Mouse (Mus musculus) stomach, postnatal 0 days (tissue): ENCODE measurements at regions not wholly inside any gene's neighbourhood (a gene's known extent, or its start where the extent isn't known, plus 50 kb on each side); places are given as distances from the start of the nearest gene placed in this dataset.

Experiments used
- ATAC-seq: fragments of 200-750 bp; cut with Nextera tagmentation; 2 replicates; pipeline ENCODE4 v1.8.0; 2017; ENCODE audit not compliant: low FRiP score, low TSS enrichment
- DNase-seq: peaks from one replicate; pipeline ENCODE4 v3.0.0-alpha.2; 2016; ENCODE audit warnings: low spot score
- H3K27ac ChIP-seq: fragments of 300-500 bp; sonication (generic); replicated peaks from 2 replicates; pipeline ENCODE4 v1.5.1; 2014; ENCODE audit warnings: mild to moderate bottlenecking, control low read depth
- H3K27me3 ChIP-seq: fragments of 300-500 bp; sonication (generic); 2 replicates; pipeline ENCODE4 v1.6.1; 2014; ENCODE audit warnings: low read length; ENCODE audit not compliant: control insufficient read depth, insufficient read depth
- H3K36me3 ChIP-seq: fragments of 300-500 bp; sonication (generic); 2 replicates; pipeline ENCODE4 v1.6.1; 2014; ENCODE audit warnings: low read length, mixed read lengths; ENCODE audit not compliant: control insufficient read depth, insufficient read depth
- H3K4me1 ChIP-seq: fragments of 300-500 bp; sonication (generic); replicated peaks from 2 replicates; pipeline ENCODE4 v1.6.1; 2014; ENCODE audit warnings: antibody characterized with exemption; ENCODE audit not compliant: control insufficient read depth, insufficient read depth
- H3K4me2 ChIP-seq: fragments of 300-500 bp; sonication (generic); replicated peaks from 2 replicates; pipeline ENCODE4 v1.6.1; 2014; ENCODE audit warnings: low read depth, mild to moderate bottlenecking, control low read depth, moderate library complexity
- H3K4me3 ChIP-seq: fragments of 300-500 bp; sonication (generic); 2 replicates; pipeline ENCODE4 v1.5.1; 2014; ENCODE audit warnings: low read depth, low read length, control low read depth
- H3K9ac ChIP-seq: fragments of 300-500 bp; sonication (generic); 2 replicates; pipeline ENCODE4 v1.6.1; 2014; ENCODE audit warnings: mild to moderate bottlenecking, low read length, control low read depth, mixed read lengths
- H3K9me3 ChIP-seq: fragments of 300-500 bp; sonication (generic); 2 replicates; pipeline ENCODE4 v1.6.1; 2016; ENCODE audit warnings: low read length; ENCODE audit not compliant: control insufficient read depth
- CTCF ChIP-seq: IDR thresholded peaks from 2 replicates; pipeline ENCODE4 v1.5.1; 2016; ENCODE audit warnings: antibody characterized with exemption, low read depth, mild to moderate bottlenecking, moderate library complexity
- EP300 ChIP-seq: optimal IDR thresholded peaks from 2 replicates; pipeline ENCODE3; 2016; ENCODE audit warnings: antibody characterized with exemption
- WGBS: fragments of 180-500 bp; shearing (Covaris S2); extraction: QIAGEN DNeasy Blood & Tissue Kit; methylation state at CpG from one replicate; pipeline ENCODE4 v1.1.7; 2014; 5-methylcytosine and 5-hydroxymethylcytosine counted together

DNA sequence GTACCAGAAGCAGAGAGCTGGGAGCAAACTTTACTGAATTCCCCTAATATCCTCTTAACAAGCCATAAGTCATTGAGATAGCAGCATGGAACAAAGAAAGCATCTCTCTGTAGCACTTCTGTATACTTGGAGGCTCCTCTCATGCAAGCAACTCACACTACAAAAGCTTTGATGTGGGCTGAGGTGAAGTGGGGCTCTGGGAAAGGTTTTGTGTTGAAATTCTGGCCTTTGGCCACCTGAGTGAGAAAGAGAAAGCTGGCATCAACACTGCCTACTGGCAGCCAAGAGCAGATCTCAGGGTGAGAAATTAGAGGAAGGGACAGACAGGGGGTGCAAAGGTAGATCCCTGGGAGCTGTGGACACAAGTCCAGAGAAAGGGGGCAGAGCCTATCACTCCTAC, 477.0 kb upstream of the 2610301B20Rik start:
- DNase-seq (no peak), ATAC-seq (no peak)
- Histone ChIP-seq H3K4me2 (no peak overlapping the region), H3K4me1 (no peaks in the 10 kb centered on the region), H3K9me3 (no peaks in the 10 kb centered on the region), H3K27me3 (no peaks in the 10 kb centered on the region), H3K27ac (no peak overlapping the region), H3K36me3 (no peaks in the 10 kb centered on the region), H3K4me3 (no peak overlapping the region), H3K9ac (no peak overlapping the region)
- TF ChIP-seq CTCF (no peak), EP300 (no peak)

DNA sequence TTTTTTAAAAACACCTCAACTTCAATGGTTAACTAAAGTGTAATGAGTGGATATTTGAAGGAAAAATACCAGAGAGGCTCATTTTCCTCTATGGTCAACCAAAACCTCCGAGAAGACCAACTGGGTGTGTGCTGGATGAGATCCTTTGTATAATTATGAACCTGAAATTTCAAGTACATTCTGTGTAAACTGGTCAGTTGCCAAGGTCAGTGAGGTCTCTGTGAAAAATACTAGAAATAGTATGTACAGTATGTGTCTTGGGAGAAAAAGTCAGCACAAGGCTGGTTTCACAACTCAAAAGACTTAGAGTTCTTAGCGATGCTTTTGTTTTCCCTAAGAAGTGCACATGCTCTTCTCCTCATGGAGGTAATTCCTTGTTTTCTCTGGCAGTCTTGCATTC, 476.2 kb upstream of the 2610301B20Rik start:
- Histone ChIP-seq H3K4me2 (no peak overlapping the region), H3K27ac (no peak overlapping the region), H3K4me3 (no peak overlapping the region), H3K36me3 (no peaks in the 10 kb centered on the region), H3K4me1 (no peaks in the 10 kb centered on the region), H3K9me3 (no peaks in the 10 kb centered on the region), H3K27me3 (no peaks in the 10 kb centered on the region), H3K9ac (no peak overlapping the region)
- WGBS = 82% methylated on average over 2 of the region's 2 CpGs
- no peak for ATAC-seq
- TF ChIP-seq CTCF = no peak
- no peak for TF ChIP-seq EP300
- DNase-seq = no peak

DNA sequence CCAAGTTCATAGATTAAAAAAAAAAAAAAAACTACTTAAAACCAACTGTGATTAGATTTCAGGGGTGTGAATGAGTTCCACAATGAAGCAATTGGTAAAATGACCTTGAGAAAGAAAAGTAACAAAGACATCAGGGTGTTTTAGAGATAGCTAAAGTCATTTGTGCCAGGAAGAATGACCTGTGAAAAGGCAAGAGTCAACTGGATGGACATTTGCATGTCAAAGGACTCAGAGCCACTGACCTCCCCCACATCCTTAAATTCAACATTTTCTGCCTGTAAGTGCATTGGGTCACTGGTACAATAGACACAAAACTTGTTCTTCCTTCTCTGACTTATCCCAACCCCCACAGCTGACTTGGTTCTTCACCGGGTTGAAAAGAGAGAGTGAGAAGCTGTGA, 474.6 kb upstream of the 2610301B20Rik start:
- DNase-seq (no peak), ATAC-seq (no peak)
- Histone ChIP-seq H3K36me3 (no peaks in the 10 kb centered on the region), H3K4me2 (no peak overlapping the region), H3K9ac (no peak overlapping the region), H3K9me3 (no peaks in the 10 kb centered on the region), H3K4me3 (no peak overlapping the region), H3K4me1 (no peaks in the 10 kb centered on the region), H3K27ac (no peak overlapping the region), H3K27me3 (no peaks in the 10 kb centered on the region)
- WGBS = 48% methylated on average over 1 of the region's 1 CpGs
- no peak for TF ChIP-seq CTCF
- no peak for TF ChIP-seq EP300

DNA sequence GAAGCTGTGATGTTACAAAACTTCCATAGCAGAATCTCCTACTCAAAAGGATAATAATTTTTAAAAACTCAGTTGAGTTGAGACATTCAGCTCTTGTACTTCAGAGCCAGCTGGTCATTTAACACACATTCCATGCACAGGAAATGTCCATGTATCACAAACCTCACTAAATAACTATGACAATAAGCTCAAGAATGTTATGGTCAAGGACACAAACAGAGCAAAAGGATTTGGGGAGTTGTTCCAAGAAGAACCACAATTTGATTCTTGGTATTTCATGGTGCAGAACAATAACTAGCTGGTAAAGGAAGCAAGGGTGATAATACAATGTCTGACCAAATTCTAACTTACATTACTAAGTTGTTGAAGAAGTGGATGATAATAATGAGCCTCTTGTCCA, 471.4 kb upstream of the 2610301B20Rik start:
- TF ChIP-seq CTCF (no peak), EP300 (no peak)
- Histone ChIP-seq H3K27ac (no peak overlapping the region), H3K4me1 (no peaks in the 10 kb centered on the region), H3K4me3 (no peak overlapping the region), H3K9ac (no peak overlapping the region), H3K27me3 (no peaks in the 10 kb centered on the region), H3K4me2 (no peak overlapping the region), H3K36me3 (no peaks in the 10 kb centered on the region), H3K9me3 (no peaks in the 10 kb centered on the region)
- no peak for ATAC-seq
- no peak for DNase-seq

DNA sequence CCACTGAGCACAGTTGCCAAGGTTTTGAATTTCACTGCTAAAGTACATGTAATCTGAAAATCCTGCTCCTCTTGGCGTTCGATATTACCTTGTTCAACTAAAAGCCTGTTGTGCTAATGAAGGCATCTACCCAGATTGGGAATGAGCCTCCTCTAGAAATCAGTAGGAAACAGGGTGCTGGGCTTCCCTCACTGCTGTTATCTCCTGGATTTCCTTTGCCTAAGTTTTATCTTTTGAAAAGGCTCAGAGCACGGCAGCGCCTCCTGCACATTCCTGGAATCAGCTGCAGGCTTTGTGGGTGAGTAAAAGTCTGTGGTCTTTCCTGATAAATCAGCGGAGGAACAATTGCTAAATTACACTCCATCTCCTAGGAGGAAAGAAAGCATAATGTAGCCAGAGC, 469.9 kb upstream of the 2610301B20Rik start:
- Histone ChIP-seq H3K4me2 (no peak overlapping the region), H3K27me3 (no peaks in the 10 kb centered on the region), H3K27ac (no peak overlapping the region), H3K4me1 (no peaks in the 10 kb centered on the region), H3K9ac (no peak overlapping the region), H3K4me3 (no peak overlapping the region), H3K36me3 (no peaks in the 10 kb centered on the region), H3K9me3 (no peaks in the 10 kb centered on the region)
- DNase-seq (no peak), ATAC-seq (no peak)
- 48% methylated on average over 5 of the region's 5 CpGs for WGBS
- TF ChIP-seq EP300 (no peak), CTCF (no peak)

DNA sequence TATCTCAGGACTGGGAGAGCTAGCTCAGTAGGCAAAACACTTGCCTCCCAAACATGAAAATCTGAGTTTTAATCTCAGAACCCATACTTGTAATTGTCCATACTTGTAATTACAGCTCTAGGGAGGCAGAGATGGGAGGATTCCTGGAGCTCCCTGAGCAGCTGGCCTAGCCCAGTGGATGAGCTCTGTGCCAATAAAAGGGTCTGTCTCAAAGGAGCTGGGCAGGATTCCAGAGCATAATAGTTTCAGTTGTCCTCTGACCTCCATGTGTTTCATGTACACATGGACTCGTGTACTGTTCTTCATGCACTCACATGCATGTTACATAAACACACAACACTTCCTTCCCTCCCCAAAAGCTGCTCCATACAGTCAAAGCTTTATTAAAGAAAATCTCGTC, 469.2 kb upstream of the 2610301B20Rik start:
- no peak overlapping the region for H3K27ac ChIP-seq
- DNase-seq (no peak), ATAC-seq (no peak)
- H3K27me3 ChIP-seq = no peaks in the 10 kb centered on the region
- H3K4me2 ChIP-seq = no peak overlapping the region
- no peaks in the 10 kb centered on the region for H3K4me1 ChIP-seq
- H3K36me3 ChIP-seq = no peaks in the 10 kb centered on the region
- WGBS = 33% methylated on average over 2 of the region's 2 CpGs
- no peak overlapping the region for H3K4me3 ChIP-seq
- no peak for TF ChIP-seq CTCF
- no peak overlapping the region for H3K9ac ChIP-seq
- no peaks in the 10 kb centered on the region for H3K9me3 ChIP-seq

DNA sequence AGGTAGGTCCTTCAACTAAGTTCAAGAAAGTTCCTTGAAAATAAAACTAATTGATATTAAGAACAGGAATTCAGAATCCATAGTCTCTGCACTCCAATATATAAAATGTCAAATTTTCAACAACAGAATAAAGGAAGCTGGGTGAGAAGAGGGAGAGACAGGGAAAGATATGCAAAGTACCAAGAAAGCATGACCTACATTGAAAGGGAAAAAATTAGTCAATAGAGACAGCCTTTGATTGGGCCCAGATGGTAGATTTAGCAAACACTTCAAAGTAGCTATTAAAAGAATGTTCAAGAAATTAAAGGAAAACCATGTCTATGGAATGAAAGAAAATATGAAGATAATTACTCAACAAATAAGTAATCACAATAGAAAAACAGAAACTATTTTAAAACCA, 460.0 kb upstream of the 2610301B20Rik start:
- Histone ChIP-seq H3K36me3 (no peaks in the 10 kb centered on the region), H3K4me3 (no peak overlapping the region), H3K27ac (no peak overlapping the region), H3K4me1 (no peaks in the 10 kb centered on the region), H3K27me3 (no peaks in the 10 kb centered on the region), H3K4me2 (no peak overlapping the region), H3K9me3 (no peaks in the 10 kb centered on the region), H3K9ac (no peak overlapping the region)
- ATAC-seq = no peak
- DNase-seq = no peak
- TF ChIP-seq CTCF (no peak), EP300 (no peak)
